Mouse (Mus musculus) MEL (cell line): Measurements from ENCODE around the gene Aspg. TPM values are rescaled to one million over a fixed set of nuclear protein-coding genes. Genes with fewer than 3 reads are reported as not detected.

Experiments
- DNase-seq: peaks from one replicate; pipeline ENCODE4 v3.0.0; 2011; ENCODE audit warnings: low read depth, low spot score
- H3K27ac ChIP-seq: 2 replicates; pipeline ENCODE4 v1.5.1; 2012; ENCODE audit warnings: low read depth, mild to moderate bottlenecking, control low read depth, low read length, moderate library complexity; ENCODE audit not compliant: control insufficient read depth
- H3K27me3 ChIP-seq, 2 experiments: fragments of 150-350 bp in 1 of 2; sonication (generic) in 1 of 2; 2 replicates each; pipeline ENCODE4 v1.6.1; 2012; ENCODE audit warnings: low read length in 2 of 2, mild to moderate bottlenecking in 2 of 2, improper control_type of control experiment in 1 of 2, moderate library complexity in 1 of 2; ENCODE audit not compliant: insufficient read depth in 2 of 2, control insufficient read depth in 1 of 2
- H3K36me3 ChIP-seq, 2 experiments: 2 replicates each; pipeline ENCODE4 v1.6.1; 2012 to 2014; ENCODE audit warnings: low read length in 2 of 2, improper control_type of control experiment in 1 of 2, inconsistent platforms in 1 of 2, mild to moderate bottlenecking in 1 of 2; ENCODE audit not compliant: insufficient read depth in 2 of 2, control insufficient read depth in 1 of 2
- H3K4me1 ChIP-seq, 2 experiments: fragments of 150-350 bp in 1 of 2; sonication (generic) in 1 of 2; 2 replicates each; pipeline ENCODE4 v1.6.1; 2012; ENCODE audit warnings: low read length in 2 of 2, improper control_type of control experiment in 1 of 2, mild to moderate bottlenecking in 1 of 2; ENCODE audit not compliant: insufficient read depth in 2 of 2, control insufficient read depth in 1 of 2
- H3K4me3 ChIP-seq, 2 experiments: fragments of 150-350 bp in 1 of 2; sonication (generic) in 1 of 2; 2 replicates each; pipeline ENCODE4 v1.5.1; 2012; ENCODE audit warnings: low read depth in 2 of 2, low read length in 2 of 2, mild to moderate bottlenecking in 2 of 2, moderate library complexity in 2 of 2, control low read depth in 1 of 2, improper control_type of control experiment in 1 of 2; ENCODE audit not compliant: control insufficient read depth in 1 of 2, insufficient read depth in 1 of 2
- H3K79me2 ChIP-seq: 2 replicates; pipeline ENCODE4 v1.6.1; 2012; ENCODE audit warnings: mild to moderate bottlenecking, low read length, moderate library complexity; ENCODE audit not compliant: control insufficient read depth, poor library complexity, insufficient read depth
- H3K9ac ChIP-seq: 2 replicates; pipeline ENCODE4 v1.6.1; 2012; ENCODE audit warnings: low read depth, mild to moderate bottlenecking, control low read depth, low read length, moderate library complexity; ENCODE audit not compliant: control insufficient read depth, poor library complexity, severe bottlenecking
- H3K9me3 ChIP-seq: fragments of 150-350 bp; sonication (generic); replicated peaks from 2 replicates; pipeline ENCODE4 v1.6.1; 2012; ENCODE audit warnings: mild to moderate bottlenecking, low read length, improper control_type of control experiment, moderate library complexity; ENCODE audit not compliant: insufficient read depth
- BHLHE40 ChIP-seq: IDR thresholded peaks from 2 replicates; pipeline ENCODE4 v1.6.1; 2012; ENCODE audit warnings: low read depth, mild to moderate bottlenecking, inconsistent platforms, low read length, improper control_type of control experiment, borderline replicate concordance
- CHD1 ChIP-seq: IDR thresholded peaks from 2 replicates; pipeline ENCODE4 v1.6.1; 2012; ENCODE audit warnings: low read depth, mild to moderate bottlenecking, inconsistent platforms, low read length, improper control_type of control experiment
- CHD2 ChIP-seq: IDR thresholded peaks from 2 replicates; pipeline ENCODE4 v1.6.1; 2011; ENCODE audit warnings: low read length, improper control_type of control experiment
- E2F4 ChIP-seq: IDR thresholded peaks from 2 replicates; pipeline ENCODE4 v1.6.1; 2011; ENCODE audit warnings: low read depth, low read length, improper control_type of control experiment, borderline replicate concordance
- ELF1 ChIP-seq: IDR thresholded peaks from 2 replicates; pipeline ENCODE4 v1.6.1; 2014; ENCODE audit warnings: low read depth, mild to moderate bottlenecking, inconsistent platforms, low read length, improper control_type of control experiment, moderate library complexity
- EP300 ChIP-seq, 2 experiments: IDR thresholded peaks; 2 replicates each; pipeline ENCODE4 v1.6.1; 2011; ENCODE audit warnings: improper control_type of control experiment in 2 of 2, low read length in 2 of 2, low read depth in 1 of 2, mild to moderate bottlenecking in 1 of 2
- ETS1 ChIP-seq: IDR thresholded peaks from 2 replicates; pipeline ENCODE4 v1.6.1; 2012; ENCODE audit warnings: low read depth, mild to moderate bottlenecking, inconsistent platforms, low read length, improper control_type of control experiment, moderate library complexity
- HCFC1 ChIP-seq: IDR thresholded peaks from 2 replicates; pipeline ENCODE4 v1.6.1; 2012; ENCODE audit warnings: low read depth, mild to moderate bottlenecking, inconsistent platforms, low read length, improper control_type of control experiment, moderate library complexity
- MAFK ChIP-seq: IDR thresholded peaks from 2 replicates; pipeline ENCODE4 v1.6.1; 2011; ENCODE audit warnings: low read depth, mild to moderate bottlenecking, low read length, improper control_type of control experiment, borderline replicate concordance
- MEF2A ChIP-seq: IDR thresholded peaks from 2 replicates; pipeline ENCODE4 v1.6.1; 2014; ENCODE audit warnings: low read depth, mild to moderate bottlenecking, inconsistent platforms, low read length, improper control_type of control experiment; ENCODE audit not compliant: poor library complexity, insufficient replicate concordance, severe bottlenecking; ENCODE audit errors: extremely low read depth
- MXI1 ChIP-seq: IDR thresholded peaks from 2 replicates; pipeline ENCODE4 v1.6.1; 2011; ENCODE audit warnings: mild to moderate bottlenecking, low read depth, low read length, improper control_type of control experiment
- MYB ChIP-seq: IDR thresholded peaks from 2 replicates; pipeline ENCODE4 v1.6.1; 2011; ENCODE audit warnings: mild to moderate bottlenecking, low read depth, low read length, improper control_type of control experiment
- MYC ChIP-seq: IDR thresholded peaks from 2 replicates; pipeline ENCODE4 v1.6.1; 2011; ENCODE audit warnings: low read depth, mild to moderate bottlenecking, low read length, improper control_type of control experiment, moderate library complexity
- NELFE ChIP-seq: IDR thresholded peaks from 2 replicates; pipeline ENCODE4 v1.6.1; 2011; ENCODE audit warnings: low read depth, low read length, improper control_type of control experiment
- POLR2A ChIP-seq, 2 experiments: IDR thresholded peaks; 2 replicates each; pipeline ENCODE4 v1.6.1; 2011 to 2012; ENCODE audit warnings: low read length in 2 of 2, mild to moderate bottlenecking in 2 of 2, control low read depth in 1 of 2, improper control_type of control experiment in 1 of 2, low read depth in 1 of 2, moderate library complexity in 1 of 2; ENCODE audit not compliant: control insufficient read depth in 1 of 2, insufficient read depth in 1 of 2, poor library complexity in 1 of 2
- POLR2AphosphoS2 ChIP-seq: IDR thresholded peaks from 2 replicates; pipeline ENCODE4 v1.6.1; 2011; ENCODE audit warnings: low read length, improper control_type of control experiment
- POLR2AphosphoS5 ChIP-seq: IDR thresholded peaks from 2 replicates; pipeline ENCODE4 v1.6.1; 2012; ENCODE audit warnings: low read depth, borderline replicate concordance, mild to moderate bottlenecking, inconsistent platforms, low read length, moderate library complexity, mixed read lengths
- RAD21 ChIP-seq: IDR thresholded peaks from 2 replicates; pipeline ENCODE4 v1.6.1; 2011; ENCODE audit warnings: mild to moderate bottlenecking, low read depth, low read length, improper control_type of control experiment
- SMC3 ChIP-seq: IDR thresholded peaks from 2 replicates; pipeline ENCODE4 v1.6.1; 2011; ENCODE audit warnings: low read depth, low read length, improper control_type of control experiment
- TCF12 ChIP-seq: IDR thresholded peaks from 2 replicates; pipeline ENCODE4 v1.6.1; 2014; ENCODE audit warnings: low read depth, mild to moderate bottlenecking, inconsistent platforms, low read length, improper control_type of control experiment, moderate library complexity
- UBTF ChIP-seq: IDR thresholded peaks from 2 replicates; pipeline ENCODE4 v1.6.1; 2012; ENCODE audit warnings: low read depth, mild to moderate bottlenecking, inconsistent platforms, low read length, improper control_type of control experiment, moderate library complexity, borderline replicate concordance; ENCODE audit not compliant: insufficient read depth
- USF1 ChIP-seq: IDR thresholded peaks from 2 replicates; pipeline ENCODE4 v1.6.1; 2014; ENCODE audit warnings: low read depth, mild to moderate bottlenecking, inconsistent platforms, low read length, improper control_type of control experiment, moderate library complexity
- USF2 ChIP-seq, 2 experiments: IDR thresholded peaks; 2 replicates each; pipeline ENCODE4 v1.6.1; 2011 to 2012; ENCODE audit warnings: improper control_type of control experiment in 2 of 2, low read length in 2 of 2, borderline replicate concordance in 1 of 2, inconsistent platforms in 1 of 2, low read depth in 1 of 2, mild to moderate bottlenecking in 1 of 2; ENCODE audit not compliant: insufficient read depth in 1 of 2
- ZC3H11A ChIP-seq: IDR thresholded peaks from 2 replicates; pipeline ENCODE4 v1.6.1; 2012; ENCODE audit warnings: low read depth, mild to moderate bottlenecking, inconsistent platforms, low read length, improper control_type of control experiment
- ZKSCAN1 ChIP-seq: IDR thresholded peaks from 2 replicates; pipeline ENCODE4 v1.6.1; 2012; ENCODE audit warnings: low read depth, mild to moderate bottlenecking, inconsistent platforms, low read length, improper control_type of control experiment, moderate library complexity
- ZNF384 ChIP-seq: IDR thresholded peaks from 2 replicates; pipeline ENCODE4 v1.6.1; 2012; ENCODE audit warnings: low read depth, mild to moderate bottlenecking, inconsistent platforms, low read length, improper control_type of control experiment
- polyA plus RNA-seq, 2 experiments: library from polyadenylated mRNA; stranded (reverse) in 1 of 2; unstranded in 1 of 2; fragments of >175 nt in 1 of 2; fragments of >200 nt in 1 of 2; gene quantifications; 2 replicates each; pipeline versions ENCODE4 v1.2.1 to v1.2.4; 2012; ENCODE audit warnings: low replicate concordance in 2 of 2, low read depth in 1 of 2; ENCODE audit not compliant: insufficient read length in 2 of 2, insufficient read depth in 1 of 2, missing spikeins in 1 of 2
- total RNA-seq: library from RNA; depleted of rRNA; stranded (reverse); fragments of 300-350 nt; gene quantifications from 2 replicates; pipeline ENCODE4 v1.2.3, GENCODE M21; 2012

Aspg gene
- total and polyA plus RNA-seq, 3 experiments = not detected

- H3K27me3 ChIP-seq = no peaks in the 10 kb centered on the region
- H3K4me3 ChIP-seq = no peak overlapping the region
- no peak overlapping the region for H3K27ac ChIP-seq
- TF ChIP-seq USF2 (IDR thresholded peaks at IDR 0.05; ENCODE audit: borderline replicate concordance in 1 of 2, insufficient read depth in 1 of 2, low read depth in 1 of 2, low read length in 2 of 2) (no peak), MEF2A (no peak), ZNF384 (no peak), ZC3H11A (no peak), SMC3 (no peak), MYB (no peak), ETS1 (no peak), CHD2 (no peak), POLR2AphosphoS5 (no peak), ZKSCAN1 (no peak), USF1 (no peak), TCF12 (no peak), HCFC1 (no peak), POLR2AphosphoS2 (no peak), RAD21 (no peak), UBTF (no peak), E2F4 (no peak)
- no peaks in the 10 kb centered on the region; the same call in 1 of the 2 replicates for H3K9me3 ChIP-seq
- H3K79me2 ChIP-seq = no peaks in the 10 kb centered on the region
- DNase-seq = no peak
- no peak overlapping the region for H3K9ac ChIP-seq
- H3K4me1 ChIP-seq = no peaks in the 10 kb centered on the region
- H3K36me3 ChIP-seq = no peaks in the 10 kb centered on the region
Measured at GRCm38 (mm10) chr12:112104890-112105289, 1.6 kb upstream of the Aspg start.

DNA sequence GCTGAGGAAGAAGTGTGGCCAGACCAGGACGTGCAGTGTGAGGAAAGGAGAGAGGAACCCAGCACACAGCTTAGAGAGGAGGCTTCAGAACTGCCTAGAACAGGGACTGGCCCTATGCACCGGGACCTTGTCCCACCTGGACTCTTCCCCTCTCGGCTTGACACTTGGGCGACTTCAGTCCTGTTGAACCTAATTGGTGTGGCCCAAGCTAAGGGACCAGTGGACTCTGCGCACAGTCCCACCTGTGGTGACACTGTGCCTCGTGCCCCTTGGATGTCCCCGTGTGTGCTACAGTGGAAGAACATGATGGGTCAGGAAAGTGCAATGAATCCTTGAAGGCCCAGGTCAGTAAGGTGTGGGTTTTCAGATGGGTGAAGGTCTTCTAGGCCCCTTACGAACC lies 1.2 kb downstream of the Aspg start:
- Histone ChIP-seq H3K9ac (no peak overlapping the region), H3K4me1 (no peaks in the 10 kb centered on the region), H3K79me2 (no peaks in the 10 kb centered on the region), H3K9me3 (no peaks in the 10 kb centered on the region; the same call in 1 of the 2 replicates), H3K36me3 (no peaks in the 10 kb centered on the region), H3K4me3 (no peak overlapping the region), H3K27me3 (no peaks in the 10 kb centered on the region), H3K27ac (no peak overlapping the region)
- DNase-seq = no peak
- TF ChIP-seq SMC3 (no peak), ETS1 (no peak), MXI1 (no peak), MAFK (no peak), CHD1 (no peak), NELFE (no peak), MYC (no peak), POLR2AphosphoS2 (no peak), USF2 (IDR thresholded peaks at IDR 0.05; ENCODE audit: borderline replicate concordance in 1 of 2, insufficient read depth in 1 of 2, low read depth in 1 of 2, low read length in 2 of 2) (no peak), E2F4 (no peak), EP300 (IDR thresholded peaks at IDR 0.05; ENCODE audit: low read depth in 1 of 2, low read length in 2 of 2) (no peak), POLR2A (IDR thresholded peaks at IDR 0.05; ENCODE audit: control insufficient read depth in 1 of 2, insufficient read depth in 1 of 2, low read depth in 1 of 2, low read length in 2 of 2, poor library complexity in 1 of 2) (no peak), BHLHE40 (no peak), ELF1 (no peak)
